Comparison of ENCODE assay signal across 21 mouse cellular contexts in genomic region chr17:64065243-64065642, GRCm38 (mm10).
DNase-seq lines count a peak whose midpoint lies in the region; ATAC-seq and TF ChIP-seq lines count a peak whose summit lies in the region.
"Had no signal": no experiment of that assay in that cellular context is flagged by ENCODE, and none has a peak within 500 bp of the region (broad histone marks: within the 10 kb centered on the region; RNA-seq: fewer than 3 reads in every experiment).

No protein-coding gene starts in this region.

- no peak overlapping the region for H3K9ac ChIP-seq in liver, embryonic 12.5 days
- no peak overlapping the region for H3K9ac ChIP-seq in liver, postnatal 0 days (replicated peaks)
- no peak overlapping the region for H3K9ac ChIP-seq in liver, embryonic 13.5 days
- H3K9ac ChIP-seq: embryonic facial prominence, embryonic 12.5 days; forebrain, embryonic 12.5 days had no signal

- TF ChIP-seq CTCF in liver, postnatal 0 days (IDR thresholded peaks at IDR 0.05; ENCODE audit: low read depth), result no peak
- no peak for TF ChIP-seq CTCF in embryonic fibroblast, embryonic 13.5 days (IDR thresholded peaks at IDR 0.05; ENCODE audit: borderline replicate concordance, insufficient read depth, low read length)

- 0 out of 2 replicates have a peak, but pooled peaks have one; percentile 54 for ATAC-seq in liver, embryonic 12.5 days
- ATAC-seq in liver, postnatal 0 days, result no peak
- ATAC-seq in liver, embryonic 13.5 days (ENCODE audit: low read depth), result peak; percentile 41; the same call in 1 of the 2 replicates
- ATAC-seq in frontal cortex, adult (ENCODE audit: low TSS enrichment), result no peak
- ATAC-seq: forebrain, embryonic 14.5 days; forebrain, embryonic 16.5 days had no signal

- H3K27me3 ChIP-seq in liver, embryonic 12.5 days (replicated peaks), result no peaks in the 10 kb centered on the region
- H3K27me3 ChIP-seq in liver, postnatal 0 days (ENCODE audit: insufficient read depth, low read length), result no peaks in the 10 kb centered on the region
- no peaks in the 10 kb centered on the region for H3K27me3 ChIP-seq in liver, embryonic 13.5 days
- H3K27me3 ChIP-seq: embryonic facial prominence, embryonic 12.5 days; forebrain, embryonic 12.5 days had no signal

- no peak for DNase-seq in liver, postnatal 0 days
- DNase-seq in liver, embryonic 13.5 days, result no peak
- DNase-seq in cerebellum, postnatal 36 days, result no peak
- DNase-seq: adrenal gland, adult 2 months; adrenal gland, postnatal 10 days; adrenal gland, postnatal 25 days; cerebellum, adult 11 months; cerebellum, adult 18-20 months; cerebellum, adult 8-10 months; cerebellum, adult 9-11 months; cerebellum, postnatal 14 days had no signal

- no peak for TF ChIP-seq EP300 in liver, postnatal 0 days (IDR thresholded peaks at IDR 0.05; ENCODE audit: low read depth)

- 47% methylated on average over 3 of the region's 3 CpGs for WGBS in liver, embryonic 12.5 days (ENCODE audit: insufficient replicate concordance)
- 71% methylated on average over 3 of the region's 3 CpGs for WGBS in liver, postnatal 0 days (ENCODE audit: insufficient replicate concordance)
- 51% methylated on average over 3 of the region's 3 CpGs for WGBS in liver, embryonic 13.5 days (ENCODE audit: insufficient replicate concordance)

- H3K9me3 ChIP-seq in liver, embryonic 12.5 days (replicated peaks), result no peaks in the 10 kb centered on the region
- no peaks in the 10 kb centered on the region for H3K9me3 ChIP-seq in liver, postnatal 0 days (ENCODE audit: low read length)
- H3K9me3 ChIP-seq in liver, embryonic 13.5 days (replicated peaks), result no peaks in the 10 kb centered on the region
- H3K9me3 ChIP-seq: embryonic facial prominence, embryonic 10.5 days; embryonic facial prominence, embryonic 12.5 days; forebrain, embryonic 10.5 days; forebrain, embryonic 12.5 days had no signal

- H3K4me1 ChIP-seq in liver, embryonic 12.5 days, result peaks cover 5% of the 10 kb centered on the region; the same call in 1 of the 2 replicates
- no peaks in the 10 kb centered on the region for H3K4me1 ChIP-seq in liver, postnatal 0 days (ENCODE audit: insufficient read depth)
- peaks cover 7% of the 10 kb centered on the region for H3K4me1 ChIP-seq in embryonic fibroblast, embryonic 13.5 days (ENCODE audit: control insufficient read depth, insufficient read depth, low read length)
- no peaks in the 10 kb centered on the region for H3K4me1 ChIP-seq in liver, embryonic 13.5 days (replicated peaks)
- H3K4me1 ChIP-seq: embryonic facial prominence, embryonic 10.5 days; embryonic facial prominence, embryonic 12.5 days; forebrain, embryonic 12.5 days had no signal

- no peak overlapping the region for H3K4me3 ChIP-seq in liver, embryonic 12.5 days
- no peak overlapping the region for H3K4me3 ChIP-seq in liver, postnatal 0 days (ENCODE audit: low read depth, low read length)
- H3K4me3 ChIP-seq in embryonic fibroblast, embryonic 13.5 days (ENCODE audit: insufficient read depth, low read length), result no peak overlapping the region
- H3K4me3 ChIP-seq in liver, embryonic 13.5 days (replicated peaks), result no peak overlapping the region
- H3K4me3 ChIP-seq: embryonic facial prominence, embryonic 10.5 days; embryonic facial prominence, embryonic 12.5 days; erythroblast, embryonic 14.5 days; forebrain, embryonic 10.5 days; forebrain, embryonic 12.5 days had no signal

- no peaks in the 10 kb centered on the region for H3K36me3 ChIP-seq in liver, embryonic 12.5 days
- no peaks in the 10 kb centered on the region for H3K36me3 ChIP-seq in liver, postnatal 0 days (replicated peaks; ENCODE audit: insufficient read depth, low read length)
- H3K36me3 ChIP-seq in liver, embryonic 13.5 days, result no peaks in the 10 kb centered on the region
- H3K36me3 ChIP-seq: embryonic facial prominence, embryonic 10.5 days; embryonic facial prominence, embryonic 12.5 days; forebrain, embryonic 10.5 days; forebrain, embryonic 12.5 days had no signal

- H3K27ac ChIP-seq in liver, embryonic 12.5 days, result no peak overlapping the region
- H3K27ac ChIP-seq in liver, postnatal 0 days (ENCODE audit: low read depth), result no peak overlapping the region
- H3K27ac ChIP-seq in embryonic fibroblast, embryonic 13.5 days (ENCODE audit: insufficient read depth, low read length), result peak overlapping the region; percentile 75
- no peak overlapping the region for H3K27ac ChIP-seq in liver, embryonic 13.5 days
- H3K27ac ChIP-seq: embryonic facial prominence, embryonic 10.5 days; embryonic facial prominence, embryonic 12.5 days; forebrain, embryonic 10.5 days; forebrain, embryonic 12.5 days had no signal

- H3K4me2 ChIP-seq in liver, embryonic 12.5 days, result no peak overlapping the region
- H3K4me2 ChIP-seq in liver, postnatal 0 days (ENCODE audit: low read depth, low read length), result no peak overlapping the region
- H3K4me2 ChIP-seq in liver, embryonic 13.5 days, result no peak overlapping the region
- H3K4me2 ChIP-seq: embryonic facial prominence, embryonic 12.5 days; forebrain, embryonic 12.5 days had no signal

- TF ChIP-seq POLR2A in embryonic fibroblast, embryonic 13.5 days (IDR thresholded peaks at IDR 0.05; ENCODE audit: low read depth, low read length), result no peak

Comparison
In these comparisons a context has a peak if more than half of its experiments do, and no peak if none do; other contexts are left out.
1. ATAC-seq: peak in liver, embryonic 12.5 days (single experiment) and liver, embryonic 13.5 days (single experiment); none in liver, postnatal 0 days (single experiment) and frontal cortex, adult (single experiment).